Mouse (Mus musculus) heart, postnatal 0 days (tissue): ENCODE results near the gene Mutyh.

Experiments used
- CTCF ChIP-seq: IDR thresholded peaks from 2 replicates; pipeline ENCODE4 v1.5.1; 2016; ENCODE audit warnings: antibody characterized with exemption, control low read depth, low read depth
- EP300 ChIP-seq: IDR thresholded peaks from 2 replicates; pipeline ENCODE4 v1.6.1; 2016; ENCODE audit warnings: antibody characterized with exemption, low read depth

DNA sequence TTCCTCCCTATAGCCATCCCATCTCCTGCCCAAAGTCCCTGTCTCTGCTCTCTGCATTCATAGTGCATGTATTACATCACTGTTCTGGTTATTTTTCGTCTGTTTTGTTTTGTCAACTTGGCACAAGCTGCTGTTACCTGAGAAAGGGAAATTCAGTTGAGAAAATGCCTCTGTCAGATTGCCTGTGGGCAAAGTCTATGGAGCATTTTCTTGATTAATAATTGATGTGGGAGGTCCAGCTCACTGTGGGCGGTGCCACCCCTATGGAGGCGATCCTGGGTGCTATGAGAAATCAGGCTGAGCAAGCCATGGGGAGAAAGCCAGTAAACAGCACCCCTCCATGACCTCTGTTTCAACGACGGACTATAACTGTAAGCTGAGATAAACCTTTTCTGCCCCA, 52.2 kb downstream of the Mutyh start:
- TF ChIP-seq EP300 (no peak), CTCF (no peak)
